Mouse (Mus musculus) liver, embryonic 14.5 days (tissue): ENCODE results near the gene Hivep3. TPM values are rescaled to one million over a fixed set of nuclear protein-coding genes. Genes with fewer than 3 reads are reported as not detected.
A peak's percentile ranks its signal among the peaks of the same experiment; 100 is the strongest.

Experiments
- ATAC-seq: fragments of 200-750 bp; cut with Nextera tagmentation; 2 replicates; pipeline ENCODE4 v1.8.0; 2017; ENCODE audit warnings: moderate number of reproducible peaks, mild to moderate bottlenecking, moderate library complexity; ENCODE audit not compliant: insufficient read depth
- DNase-seq, 3 experiments: peaks; one replicate each; pipeline ENCODE4 v3.0.0-alpha.2; 2012 to 2013; ENCODE audit warnings: low read depth in 3 of 3, low spot score in 3 of 3
- H3K27ac ChIP-seq: fragments of 300-500 bp; sonication (generic); 2 replicates; pipeline ENCODE4 v1.5.1; 2014; ENCODE audit warnings: moderate library complexity, mild to moderate bottlenecking, control low read depth, inconsistent platforms
- H3K27me3 ChIP-seq: fragments of 300-500 bp; sonication (generic); 2 replicates; pipeline ENCODE4 v1.6.1; 2014; ENCODE audit warnings: mild to moderate bottlenecking, low read length, moderate library complexity; ENCODE audit not compliant: control insufficient read depth, insufficient read depth
- H3K36me3 ChIP-seq: fragments of 300-500 bp; sonication (generic); replicated peaks from 2 replicates; pipeline ENCODE4 v1.6.1; 2014; ENCODE audit warnings: low read depth; ENCODE audit not compliant: control insufficient read depth, insufficient read depth
- H3K4me1 ChIP-seq, 2 experiments: fragments of 200-500 bp in 1 of 2; fragments of 300-500 bp in 1 of 2; sonication (generic) in 1 of 2; replicated peaks; 2 replicates each; pipeline ENCODE4 v1.6.1; 2012 to 2014; ENCODE audit warnings: antibody characterized with exemption in 1 of 2, inconsistent platforms in 1 of 2, low read length in 1 of 2; ENCODE audit not compliant: control insufficient read depth in 2 of 2, insufficient read depth in 2 of 2
- H3K4me2 ChIP-seq: fragments of 300-500 bp; sonication (generic); 2 replicates; pipeline ENCODE4 v1.6.1; 2014; ENCODE audit warnings: low read depth, mild to moderate bottlenecking, control low read depth, moderate library complexity
- H3K4me3 ChIP-seq, 2 experiments: fragments of 200-500 bp in 1 of 2; fragments of 300-500 bp in 1 of 2; sonication (generic) in 1 of 2; 2 replicates each; pipeline ENCODE4 v1.5.1; 2012 to 2014; ENCODE audit warnings: low read depth in 2 of 2, low read length in 2 of 2, mild to moderate bottlenecking in 2 of 2, control low read depth in 1 of 2, inconsistent platforms in 1 of 2, moderate library complexity in 1 of 2; ENCODE audit not compliant: insufficient read depth in 1 of 2
- H3K9ac ChIP-seq: fragments of 300-500 bp; sonication (generic); replicated peaks from 2 replicates; pipeline ENCODE4 v1.6.1; 2014; ENCODE audit warnings: mild to moderate bottlenecking, control low read depth, moderate library complexity
- H3K9me3 ChIP-seq: fragments of 300-500 bp; sonication (generic); 2 replicates; pipeline ENCODE4 v1.6.1; 2016; ENCODE audit warnings: low read length, mixed read lengths; ENCODE audit not compliant: control insufficient read depth
- CTCF ChIP-seq: IDR thresholded peaks from 2 replicates; pipeline ENCODE4 v1.5.1; 2016; ENCODE audit warnings: antibody characterized with exemption, low read depth, control low read depth
- EP300 ChIP-seq: IDR thresholded peaks from 2 replicates; pipeline ENCODE4 v1.6.1; 2016; ENCODE audit warnings: antibody characterized with exemption, low read depth
- WGBS: fragments of 180-500 bp; shearing (Covaris S2); extraction: QIAGEN DNeasy Blood & Tissue Kit; methylation state at CpG from one replicate; pipeline ENCODE4 v1.1.7; 2014; ENCODE audit not compliant: insufficient replicate concordance; 5-methylcytosine and 5-hydroxymethylcytosine counted together
- polyA plus RNA-seq, 2 experiments: library from polyadenylated mRNA; depleted of rRNA in 1 of 2; stranded (reverse) in 1 of 2; unstranded in 1 of 2; fragments of >200 nt; fragmentation: Nextera tagmentation in 1 of 2; extraction: Ambion mirVana in 1 of 2; gene quantifications; 2 replicates each; pipeline versions ENCODE4 v1.2.1 to v1.2.3; 2012 to 2014

Gene Hivep3
- polyA plus RNA-seq, 2 experiments: 1.9 to 2.7 TPM

- H3K27me3 ChIP-seq: no peaks in the 10 kb centered on the region
- H3K4me3 ChIP-seq: no peak overlapping the region
- no peaks in the 10 kb centered on the region for H3K9me3 ChIP-seq
- H3K9ac ChIP-seq: no peak overlapping the region
- H3K4me2 ChIP-seq: no peak overlapping the region
- ATAC-seq (no peak), DNase-seq (no peak)
- peaks cover 0 to 10% of the 10 kb centered on the region in 2 experiments; a peak in 2 of 4 replicates for H3K4me1 ChIP-seq
- H3K27ac ChIP-seq: no peak overlapping the region
- WGBS: 55% methylated on average over 2 of the region's 2 CpGs
- H3K36me3 ChIP-seq: no peaks in the 10 kb centered on the region
- TF ChIP-seq EP300 (no peak), CTCF (no peak)
Observed at GRCm38 (mm10) chr4:119748341-119748740, 14.8 kb downstream of the Hivep3 start.

- Histone ChIP-seq H3K9me3 (no peaks in the 10 kb centered on the region), H3K27ac (no peak overlapping the region), H3K4me3 (no peak overlapping the region), H3K36me3 (no peaks in the 10 kb centered on the region), H3K9ac (no peak overlapping the region), H3K27me3 (no peaks in the 10 kb centered on the region), H3K4me1 (peaks cover 0 to 10% of the 10 kb centered on the region in 2 experiments; a peak in 2 of 4 replicates), H3K4me2 (no peak overlapping the region)
- DNase-seq: peak; percentile 32 to 45 (median 32)
- peak; percentile 70 for ATAC-seq
- WGBS: 19% methylated on average over 4 of the region's 4 CpGs
- TF ChIP-seq EP300 (no peak), CTCF (no peak)
Observed at GRCm38 (mm10) chr4:119750157-119750556, 16.6 kb downstream of the Hivep3 start.

- no peak for DNase-seq
- H3K4me2 ChIP-seq: no peak overlapping the region
- no peak for TF ChIP-seq EP300
- TF ChIP-seq CTCF: no peak
Observed at GRCm38 (mm10) chr4:119750681-119751211, 17.2 kb downstream of the Hivep3 start.

GRCm38 (mm10) chr4:119751408-119752006 lies 17.9 kb downstream of the Hivep3 start:
- Histone ChIP-seq H3K27ac (no peak overlapping the region), H3K4me3 (no peak overlapping the region), H3K36me3 (no peaks in the 10 kb centered on the region), H3K4me2 (no peak overlapping the region), H3K27me3 (no peaks in the 10 kb centered on the region), H3K4me1 (peaks cover 0 to 10% of the 10 kb centered on the region in 2 experiments; a peak in 2 of 4 replicates), H3K9me3 (no peaks in the 10 kb centered on the region), H3K9ac (no peak overlapping the region)
- ATAC-seq (no peak), DNase-seq (no peak)
- no peak for TF ChIP-seq EP300
- no peak for TF ChIP-seq CTCF
- 59% methylated on average over 2 of the region's 2 CpGs for WGBS

More at GRCm38 (mm10) chr4:119750681-119751211, 17.2 kb downstream of the Hivep3 start:
- ATAC-seq: no peak
- Histone ChIP-seq H3K36me3 (no peaks in the 10 kb centered on the region), H3K27ac (no peak overlapping the region), H3K9ac (no peak overlapping the region), H3K9me3 (no peaks in the 10 kb centered on the region), H3K4me1 (peaks cover 0 to 10% of the 10 kb centered on the region in 2 experiments; a peak in 2 of 4 replicates), H3K4me3 (no peak overlapping the region), H3K27me3 (no peaks in the 10 kb centered on the region)
- 59% methylated on average over 6 of the region's 6 CpGs for WGBS

GRCm38 (mm10) chr4:119759574-119760233 lies 26.1 kb downstream of the Hivep3 start:
- WGBS: 66% methylated on average over 4 of the region's 4 CpGs
- ATAC-seq: no peak

More at GRCm38 (mm10) chr4:119759574-119760233, 26.1 kb downstream of the Hivep3 start:
- Histone ChIP-seq H3K36me3 (no peaks in the 10 kb centered on the region), H3K4me3 (no peak overlapping the region), H3K9ac (no peak overlapping the region), H3K9me3 (no peaks in the 10 kb centered on the region), H3K27me3 (no peaks in the 10 kb centered on the region), H3K4me2 (no peak overlapping the region), H3K27ac (no peak overlapping the region), H3K4me1 (no peaks in the 10 kb centered on the region)
- TF ChIP-seq CTCF: no peak
- no peak for TF ChIP-seq EP300
- no peak for DNase-seq
